Mouse (Mus musculus): ENCODE data around the gene Sumo3. TPM values are rescaled to one million over a fixed set of nuclear protein-coding genes. Genes with fewer than 3 reads are reported as not detected.

Sumo3 gene
- polyA plus RNA-seq, 1 experiment from 2014 or later: 350 TPM

DNA sequence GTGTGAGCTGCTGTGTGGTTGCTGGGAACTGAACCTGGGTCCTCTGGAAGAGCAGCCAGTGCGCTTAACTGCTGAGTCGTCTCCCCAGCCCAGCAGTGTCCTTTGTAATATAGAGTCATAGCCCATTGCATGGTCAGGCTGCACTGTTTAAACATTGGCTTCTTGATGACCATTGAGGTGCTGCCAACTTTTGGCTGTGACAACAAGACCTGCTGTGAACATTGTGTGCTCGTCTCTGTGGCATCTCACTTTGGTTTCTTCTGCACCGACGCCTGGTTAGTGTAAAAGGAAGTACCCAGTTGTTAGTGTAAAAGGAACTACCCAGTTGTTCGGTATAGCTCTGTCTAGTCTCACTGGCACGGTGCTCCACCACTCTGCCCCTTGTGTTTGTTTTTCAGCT, 20.7 kb downstream of the Sumo3 start:
- ATAC-seq: no peak
- no peak overlapping the region for H3K9ac ChIP-seq (ENCODE audit: low read depth, low read length)
- WGBS: 71% methylated on average over 7 of the region's 7 CpGs
- H3K27ac ChIP-seq (ENCODE audit: low read length): no peak overlapping the region
- no peaks in the 10 kb centered on the region for H3K36me3 ChIP-seq (ENCODE audit: control insufficient read depth, insufficient read depth, low read length)
- H3K4me1 ChIP-seq (ENCODE audit: control insufficient read depth, insufficient read depth, low read length): peaks cover 25% of the 10 kb centered on the region
- no peaks in the 10 kb centered on the region for H3K27me3 ChIP-seq (ENCODE audit: control insufficient read depth, insufficient read depth, low read depth, low read length)
- H3K4me3 ChIP-seq (ENCODE audit: low read depth, low read length): no peak overlapping the region
- H3K4me2 ChIP-seq (ENCODE audit: low read length): no peak overlapping the region
- no peaks in the 10 kb centered on the region for H3K9me3 ChIP-seq (replicated peaks; ENCODE audit: control insufficient read depth, low read length, poor library complexity, severe bottlenecking)

DNA sequence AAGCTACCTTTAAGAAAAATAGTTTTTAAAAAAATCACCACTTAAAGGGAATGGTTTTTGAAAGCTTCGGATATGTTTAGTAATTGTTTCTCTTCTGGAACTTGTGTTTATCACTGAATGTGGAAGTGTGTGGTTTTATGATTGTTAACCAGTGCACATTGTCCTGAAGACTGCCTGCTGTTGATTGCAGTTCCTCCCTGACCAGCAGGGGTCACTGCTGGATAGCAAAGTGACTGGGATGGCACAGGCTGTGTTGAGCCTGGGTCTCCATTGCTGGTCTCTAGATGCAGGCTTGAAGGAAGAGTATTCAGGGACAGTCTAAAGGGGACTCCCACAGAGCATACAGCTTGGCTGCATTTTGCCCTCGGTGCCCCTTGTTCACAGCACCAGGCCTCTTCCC, 21.6 kb downstream of the Sumo3 start:
- H3K27ac ChIP-seq (ENCODE audit: low read length): no peak overlapping the region
- no peak overlapping the region for H3K4me2 ChIP-seq (ENCODE audit: low read length)
- WGBS: 37% methylated on average over 2 of the region's 2 CpGs
- H3K36me3 ChIP-seq (ENCODE audit: control insufficient read depth, insufficient read depth, low read length): peaks cover 4% of the 10 kb centered on the region; the same call in 1 of the 2 replicates
- H3K9me3 ChIP-seq (replicated peaks; ENCODE audit: control insufficient read depth, low read length, poor library complexity, severe bottlenecking): no peaks in the 10 kb centered on the region
- ATAC-seq: peak; percentile 86
- no peak overlapping the region for H3K9ac ChIP-seq (ENCODE audit: low read depth, low read length)
- H3K4me3 ChIP-seq (ENCODE audit: low read depth, low read length): no peak overlapping the region
- H3K27me3 ChIP-seq (ENCODE audit: control insufficient read depth, insufficient read depth, low read depth, low read length): no peaks in the 10 kb centered on the region
- peaks cover 23% of the 10 kb centered on the region for H3K4me1 ChIP-seq (ENCODE audit: control insufficient read depth, insufficient read depth, low read length)

GRCm38 (mm10) chr10:77629163-77629562, 23.3 kb downstream of the Sumo3 start:
- Histone ChIP-seq H3K9ac (ENCODE audit: low read depth, low read length) (no peak overlapping the region), H3K36me3 (ENCODE audit: control insufficient read depth, insufficient read depth, low read length) (peaks cover 4% of the 10 kb centered on the region; the same call in 1 of the 2 replicates), H3K4me3 (ENCODE audit: low read depth, low read length) (no peak overlapping the region), H3K27me3 (ENCODE audit: control insufficient read depth, insufficient read depth, low read depth, low read length) (no peaks in the 10 kb centered on the region), H3K9me3 (replicated peaks; ENCODE audit: control insufficient read depth, low read length, poor library complexity, severe bottlenecking) (no peaks in the 10 kb centered on the region), H3K4me2 (ENCODE audit: low read length) (no peak overlapping the region), H3K4me1 (ENCODE audit: control insufficient read depth, insufficient read depth, low read length) (peaks cover 10% of the 10 kb centered on the region), H3K27ac (ENCODE audit: low read length) (no peak overlapping the region)
- 90% methylated on average over 3 of the region's 3 CpGs for WGBS
- ATAC-seq: no peak

GRCm38 (mm10) chr10:77629970-77630369, 24.1 kb downstream of the Sumo3 start:
- Histone ChIP-seq H3K4me2 (ENCODE audit: low read length) (no peak overlapping the region), H3K4me3 (ENCODE audit: low read depth, low read length) (no peak overlapping the region), H3K4me1 (ENCODE audit: control insufficient read depth, insufficient read depth, low read length) (peaks cover 2% of the 10 kb centered on the region; the same call in 1 of the 2 replicates), H3K36me3 (ENCODE audit: control insufficient read depth, insufficient read depth, low read length) (peaks cover 4% of the 10 kb centered on the region; the same call in 1 of the 2 replicates), H3K9me3 (replicated peaks; ENCODE audit: control insufficient read depth, low read length, poor library complexity, severe bottlenecking) (no peaks in the 10 kb centered on the region), H3K9ac (ENCODE audit: low read depth, low read length) (no peak overlapping the region), H3K27ac (ENCODE audit: low read length) (no peak overlapping the region), H3K27me3 (ENCODE audit: control insufficient read depth, insufficient read depth, low read depth, low read length) (no peaks in the 10 kb centered on the region)
- ATAC-seq: no peak
- 81% methylated on average over 1 of the region's 1 CpGs for WGBS

DNA sequence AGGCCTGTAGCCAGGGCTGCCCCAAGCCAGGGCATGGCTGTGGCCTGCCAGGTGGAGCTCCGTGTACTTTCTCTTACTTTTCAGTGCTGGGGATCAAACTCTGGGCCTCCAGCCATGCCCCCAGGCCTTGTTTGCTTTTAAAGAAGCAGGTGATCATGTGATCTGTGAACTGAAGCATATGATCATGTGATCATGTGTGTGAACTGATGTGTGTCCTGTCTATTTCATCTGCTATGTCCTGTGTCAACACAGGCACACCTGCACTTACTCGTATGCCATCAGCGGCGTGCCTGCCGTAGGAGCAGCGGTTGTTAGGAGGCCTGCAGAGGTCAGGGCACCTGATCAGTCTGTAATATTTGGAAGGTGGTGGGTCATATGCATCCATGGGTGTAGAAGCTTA, 28.1 kb downstream of the Sumo3 start:
- no peak for ATAC-seq
- H3K27me3 ChIP-seq (ENCODE audit: control insufficient read depth, insufficient read depth, low read depth, low read length): no peaks in the 10 kb centered on the region
- no peak overlapping the region for H3K9ac ChIP-seq (ENCODE audit: low read depth, low read length)
- H3K36me3 ChIP-seq (ENCODE audit: control insufficient read depth, insufficient read depth, low read length): peaks cover 4% of the 10 kb centered on the region; the same call in 1 of the 2 replicates
- 78% methylated on average over 6 of the region's 6 CpGs for WGBS
- H3K4me1 ChIP-seq (ENCODE audit: control insufficient read depth, insufficient read depth, low read length): no peaks in the 10 kb centered on the region; the same call in 1 of the 2 replicates
- no peaks in the 10 kb centered on the region for H3K9me3 ChIP-seq (replicated peaks; ENCODE audit: control insufficient read depth, low read length, poor library complexity, severe bottlenecking)
- H3K4me3 ChIP-seq (ENCODE audit: low read depth, low read length): no peak overlapping the region
- no peak overlapping the region for H3K4me2 ChIP-seq (ENCODE audit: low read length)
- H3K27ac ChIP-seq (ENCODE audit: low read length): no peak overlapping the region

DNA sequence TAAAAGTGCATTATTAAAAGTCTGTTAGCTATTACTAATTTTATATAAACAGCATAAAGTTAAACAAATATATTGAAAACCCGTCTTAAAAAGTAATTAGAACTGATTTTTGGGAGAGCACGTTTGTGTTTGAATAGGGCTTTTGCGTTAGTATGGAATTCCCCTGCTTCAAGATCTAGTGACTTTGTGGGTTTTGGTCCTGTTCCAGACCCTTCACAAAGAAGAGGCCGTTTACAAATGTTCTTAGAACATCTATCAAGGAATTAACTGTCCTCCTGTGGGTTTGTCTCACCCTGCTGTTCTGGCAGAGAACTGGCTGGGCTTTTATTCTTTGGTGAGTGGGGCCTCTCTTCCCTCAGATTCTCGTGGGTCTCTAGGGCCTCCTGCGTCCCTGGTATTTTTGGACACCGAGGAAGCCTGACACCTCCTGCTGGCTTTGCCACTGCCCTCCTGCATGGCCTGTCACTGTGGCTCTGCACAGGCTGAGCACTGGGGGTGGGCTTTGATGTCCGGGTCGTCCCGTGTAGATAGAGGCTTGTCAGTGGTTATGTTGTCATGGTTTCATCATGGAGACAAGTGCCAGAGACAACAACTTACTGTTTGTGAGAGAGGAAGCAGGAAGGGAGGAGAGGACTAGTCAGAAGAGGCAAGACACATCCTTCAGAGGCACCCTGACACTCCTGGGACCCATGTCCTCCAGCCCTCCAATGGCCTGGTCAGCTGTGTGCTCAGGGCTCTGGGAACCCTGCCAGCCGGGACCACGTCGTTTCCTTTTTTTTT, 28.7 kb downstream of the Sumo3 start:
- 55% methylated on average over 13 of the region's 13 CpGs for WGBS
- peak; percentile 36; the same call in 1 of the 2 replicates for ATAC-seq
- Histone ChIP-seq H3K36me3 (ENCODE audit: control insufficient read depth, insufficient read depth, low read length) (peaks cover 4% of the 10 kb centered on the region; the same call in 1 of the 2 replicates), H3K9me3 (replicated peaks; ENCODE audit: control insufficient read depth, low read length, poor library complexity, severe bottlenecking) (no peaks in the 10 kb centered on the region), H3K27ac (ENCODE audit: low read length) (no peak overlapping the region), H3K4me2 (ENCODE audit: low read length) (no peak overlapping the region), H3K4me1 (ENCODE audit: control insufficient read depth, insufficient read depth, low read length) (no peaks in the 10 kb centered on the region; the same call in 1 of the 2 replicates), H3K4me3 (ENCODE audit: low read depth, low read length) (no peak overlapping the region), H3K9ac (ENCODE audit: low read depth, low read length) (no peak overlapping the region), H3K27me3 (ENCODE audit: control insufficient read depth, insufficient read depth, low read depth, low read length) (no peaks in the 10 kb centered on the region)

DNA sequence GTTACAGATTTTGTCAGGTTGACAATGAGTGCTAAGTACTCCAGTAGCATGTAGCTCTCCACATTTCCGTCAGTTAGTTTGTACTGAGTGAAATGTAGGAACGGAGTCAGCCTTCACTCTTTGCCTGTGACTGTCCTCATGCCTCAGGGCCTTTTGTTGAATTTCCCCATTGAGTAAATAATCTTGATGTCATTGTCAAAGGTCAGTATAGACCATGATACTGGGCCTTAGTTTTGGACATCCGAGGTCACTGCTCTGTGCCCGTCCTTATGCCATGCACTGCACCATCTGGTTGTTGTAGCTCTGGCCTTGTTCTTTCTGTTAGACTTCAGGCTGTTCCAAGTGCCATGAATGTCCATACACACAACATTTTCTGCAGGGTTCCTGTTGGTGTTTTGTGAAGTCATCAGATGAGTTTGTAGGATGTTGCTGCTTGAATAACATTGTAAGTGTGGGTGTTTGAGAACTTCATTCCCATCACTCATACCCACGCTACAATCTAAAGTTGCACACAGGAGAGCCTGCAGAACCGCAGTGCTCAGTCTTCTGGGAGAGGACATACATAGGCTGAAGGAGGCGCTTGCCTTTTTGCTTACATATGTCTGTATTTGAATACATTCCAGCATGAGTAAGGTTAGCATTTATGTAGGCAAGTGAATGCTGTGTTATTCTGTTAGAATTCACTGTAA, 30.5 kb downstream of the Sumo3 start:
- H3K27ac ChIP-seq (ENCODE audit: low read length): no peak overlapping the region
- 95% methylated on average over 7 of the region's 7 CpGs for WGBS
- peaks cover 7% of the 10 kb centered on the region for H3K36me3 ChIP-seq (ENCODE audit: control insufficient read depth, insufficient read depth, low read length)
- no peak overlapping the region for H3K4me3 ChIP-seq (ENCODE audit: low read depth, low read length)
- H3K9ac ChIP-seq (ENCODE audit: low read depth, low read length): no peak overlapping the region
- no peak for ATAC-seq
- H3K4me2 ChIP-seq (ENCODE audit: low read length): no peak overlapping the region
- H3K4me1 ChIP-seq (ENCODE audit: control insufficient read depth, insufficient read depth, low read length): no peaks in the 10 kb centered on the region; the same call in 1 of the 2 replicates
- H3K27me3 ChIP-seq (ENCODE audit: control insufficient read depth, insufficient read depth, low read depth, low read length): no peaks in the 10 kb centered on the region
- H3K9me3 ChIP-seq (replicated peaks; ENCODE audit: control insufficient read depth, low read length, poor library complexity, severe bottlenecking): no peaks in the 10 kb centered on the region

DNA sequence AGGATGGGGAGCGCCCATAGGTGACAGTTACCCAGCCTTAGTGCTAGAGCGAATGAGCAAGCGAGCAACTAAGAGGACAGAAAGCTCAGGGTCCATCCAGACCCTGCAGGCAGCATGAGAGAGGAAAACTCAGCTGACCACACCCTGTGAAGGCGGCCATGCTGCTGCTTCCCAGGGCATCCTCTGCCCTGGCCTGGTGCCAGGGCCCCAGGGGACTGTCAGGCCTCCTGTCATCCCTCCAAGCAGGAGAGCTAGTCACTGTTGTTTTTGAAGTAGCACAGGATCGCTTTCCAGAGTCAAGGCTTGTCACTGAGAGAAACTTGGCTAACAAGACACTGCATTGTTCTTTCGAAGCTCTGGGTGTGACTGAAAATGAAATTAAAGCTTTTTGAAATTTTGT, 33.1 kb downstream of the Sumo3 start:
- ATAC-seq: no peak
- WGBS: 78% methylated on average over 6 of the region's 6 CpGs

DNA sequence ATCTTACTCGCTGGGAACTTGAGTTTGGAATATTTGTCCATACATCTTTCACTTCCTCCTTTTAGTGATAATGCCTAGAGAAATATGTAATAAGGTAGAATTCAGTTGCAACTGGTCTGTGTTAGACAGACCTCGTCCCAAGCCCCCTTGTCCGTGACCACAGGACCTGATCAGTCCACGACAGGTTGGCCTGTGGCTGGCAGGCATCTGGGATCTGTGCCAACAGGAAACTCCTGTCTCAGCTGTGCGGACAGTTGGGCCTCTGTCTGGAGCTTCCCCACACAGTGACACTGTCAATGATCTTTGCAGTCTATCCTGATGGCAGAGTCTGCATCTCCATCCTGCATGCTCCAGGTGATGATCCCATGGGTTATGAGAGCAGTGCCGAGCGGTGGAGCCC, 37.3 kb downstream of the Sumo3 start:
- Histone ChIP-seq H3K4me1 (ENCODE audit: control insufficient read depth, insufficient read depth, low read length) (no peaks in the 10 kb centered on the region), H3K27me3 (ENCODE audit: control insufficient read depth, insufficient read depth, low read depth, low read length) (no peaks in the 10 kb centered on the region), H3K27ac (ENCODE audit: low read length) (no peak overlapping the region), H3K4me3 (ENCODE audit: low read depth, low read length) (no peak overlapping the region), H3K4me2 (ENCODE audit: low read length) (no peak overlapping the region), H3K9ac (ENCODE audit: low read depth, low read length) (no peak overlapping the region), H3K36me3 (ENCODE audit: control insufficient read depth, insufficient read depth, low read length) (peaks cover 24% of the 10 kb centered on the region), H3K9me3 (replicated peaks; ENCODE audit: control insufficient read depth, low read length, poor library complexity, severe bottlenecking) (no peaks in the 10 kb centered on the region)
- 86% methylated on average over 7 of the region's 7 CpGs for WGBS
- ATAC-seq: no peak

More for the DNA sequence above, 33.1 kb downstream of the Sumo3 start:
- H3K27me3 ChIP-seq (ENCODE audit: control insufficient read depth, insufficient read depth, low read depth, low read length): no peaks in the 10 kb centered on the region
- H3K9ac ChIP-seq (ENCODE audit: low read depth, low read length): no peak overlapping the region
- H3K27ac ChIP-seq (ENCODE audit: low read length): no peak overlapping the region
- no peaks in the 10 kb centered on the region for H3K9me3 ChIP-seq (replicated peaks; ENCODE audit: control insufficient read depth, low read length, poor library complexity, severe bottlenecking)
- H3K4me3 ChIP-seq (ENCODE audit: low read depth, low read length): no peak overlapping the region
- H3K4me2 ChIP-seq (ENCODE audit: low read length): no peak overlapping the region
- no peaks in the 10 kb centered on the region for H3K4me1 ChIP-seq (ENCODE audit: control insufficient read depth, insufficient read depth, low read length)
- H3K36me3 ChIP-seq (ENCODE audit: control insufficient read depth, insufficient read depth, low read length): peaks cover 11% of the 10 kb centered on the region
